Mouse (Mus musculus) left cerebral cortex, postnatal 10 days (tissue): Measurements from ENCODE around the gene Hk2. TPM values are rescaled to one million over a fixed set of nuclear protein-coding genes. Genes with fewer than 3 reads are reported as not detected.
"Not testable (repeated sequence)": the region's sequence is repeated elsewhere in the genome, so short reads cannot be mapped to it uniquely, and the experiment has no call there.

ENCODE experiments used
- DNase-seq, 2 experiments: peaks; one replicate each; pipeline ENCODE4 v3.0.0; 2021 to 2022; ENCODE audit warnings: low spot score in 2 of 2, mixed read lengths in 1 of 2; ENCODE audit errors: extremely low spot score in 1 of 2
- intact Hi-C: fragments of 180-260 bp; cut with DNase I; formaldehyde crosslinking; loops from one replicate; pipeline ENCODE4 v1.15.1; 2025
- total RNA-seq, 2 experiments: library from RNA; stranded (reverse); gene quantifications; 2 replicates each; pipeline ENCODE4 v1.2.3; 2021

Hk2 gene
- total RNA-seq, 2 experiments from 2014 or later: 3.6 to 4.5 TPM

DNA sequence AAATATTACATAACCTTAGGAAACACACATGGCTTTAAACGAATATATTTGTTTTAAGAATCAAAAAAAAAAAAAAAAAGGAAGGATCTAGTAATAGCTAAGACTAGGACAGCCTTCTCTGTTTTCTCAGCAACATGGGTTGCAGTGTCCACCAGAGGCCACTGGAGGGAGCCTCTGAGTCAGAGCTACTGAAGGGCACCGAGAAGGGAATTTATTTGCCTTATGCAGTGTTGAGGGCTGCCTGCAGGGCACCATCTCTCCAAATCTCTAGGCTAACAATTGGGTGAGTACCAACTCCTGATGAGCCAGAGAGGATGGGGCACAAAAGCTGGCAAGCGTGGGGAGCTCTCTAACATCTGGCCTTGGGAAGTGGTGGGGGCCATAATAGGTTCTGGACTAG is 60.0 kb downstream of the Hk2 start:
- DNase-seq: peak; percentile 54 to 72
- intact Hi-C loops: no loop called here

DNA sequence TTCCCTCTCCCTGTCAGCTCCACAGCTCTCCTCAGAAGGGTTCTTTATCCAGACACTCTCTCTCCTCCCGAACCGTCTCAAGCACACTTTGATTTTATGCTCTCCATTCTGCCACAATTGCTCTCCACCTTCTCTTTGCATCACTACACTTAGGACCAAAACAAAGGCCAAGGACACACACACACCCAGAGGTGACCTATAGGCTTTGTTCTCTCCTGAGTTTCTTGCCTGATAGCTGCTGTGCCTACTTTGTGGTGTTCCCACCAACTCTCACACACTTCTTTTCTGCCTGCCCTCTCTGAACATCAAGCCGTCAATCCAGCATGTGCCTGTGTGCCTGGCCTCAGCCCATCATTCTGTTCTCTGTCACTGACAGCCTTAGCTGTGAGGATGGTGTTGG is 66.5 kb downstream of the Hk2 start:
- intact Hi-C loops: loop anchor here (10.0 kb wide), 2 partner anchors 413 to 593 kb away; no protein-coding TSS in a partner anchor

DNA sequence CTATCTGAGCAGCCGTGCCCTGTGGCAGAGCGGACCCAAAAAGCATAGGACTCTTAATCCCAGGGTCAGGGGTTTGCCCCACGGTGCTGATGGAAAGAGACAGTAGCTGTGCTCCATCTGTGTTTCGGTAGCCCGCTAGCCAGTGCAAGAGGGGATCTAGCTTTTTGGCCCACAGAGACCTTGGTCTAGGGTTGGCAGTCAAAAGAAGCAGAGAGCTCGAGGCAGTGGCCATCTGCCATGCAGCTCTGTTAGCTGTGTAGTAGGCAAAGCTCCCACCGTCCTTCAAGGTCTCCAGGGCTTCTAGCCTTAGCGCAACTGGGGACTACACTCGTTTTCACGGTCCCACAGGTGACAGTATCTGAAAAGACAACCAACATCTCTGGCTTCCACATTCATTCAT is 67.0 kb downstream of the Hk2 start:
- intact Hi-C loops: loop anchor here (10.0 kb wide), 2 partner anchors 412 to 592 kb away; no protein-coding TSS in a partner anchor
- no peak for DNase-seq

More for the DNA sequence above, 66.5 kb downstream of the Hk2 start:
- DNase-seq: no peak

DNA sequence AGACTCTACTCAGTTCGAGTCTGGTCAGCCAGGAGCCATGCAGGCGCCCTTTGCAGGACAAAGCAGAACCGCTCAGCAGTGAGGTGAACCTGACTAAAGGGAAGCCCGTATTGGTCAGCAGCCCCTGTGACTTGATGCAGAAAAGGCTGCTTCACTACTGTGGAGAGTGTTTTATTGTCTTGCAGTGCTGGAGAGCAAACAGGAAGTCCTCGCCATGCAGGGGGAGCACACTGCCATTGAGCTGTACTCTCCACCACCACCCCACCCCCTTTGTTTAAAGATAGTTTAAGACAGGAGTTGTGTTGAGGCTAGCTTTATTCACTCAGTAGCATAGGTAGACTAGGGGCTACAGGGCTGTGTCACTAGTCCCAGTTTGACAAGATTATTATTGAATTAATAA is 69.0 kb downstream of the Hk2 start, which contains the start of gene Pole4:
Pole4 (minus strand) TSS at position 145 of the 400 bp plus-strand sequence.
- no peak for DNase-seq
- intact Hi-C loops: loop anchor here (10.0 kb wide), 2 partner anchors 410 to 590 kb away; no protein-coding TSS in a partner anchor

DNA sequence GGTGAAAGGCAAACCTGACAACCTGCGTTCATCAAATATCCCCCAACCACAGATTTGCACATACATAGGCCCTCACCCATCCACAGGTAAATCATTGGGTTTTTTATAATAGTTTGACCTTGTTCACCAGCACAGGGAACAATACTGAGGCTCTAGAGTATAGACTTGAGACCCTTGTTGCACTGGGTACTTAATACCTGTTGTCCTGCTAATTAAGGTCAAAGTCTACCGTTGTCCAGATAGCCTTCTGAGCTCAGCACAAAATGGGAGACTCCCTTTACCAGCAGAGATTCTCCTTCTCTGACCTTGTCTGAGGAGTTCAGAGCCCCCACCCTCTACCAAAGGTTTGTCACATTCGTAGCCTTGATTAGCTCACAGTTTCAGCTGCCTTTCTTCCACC is 70.5 kb downstream of the Hk2 start:
- DNase-seq: no peak
- intact Hi-C loops: loop anchor here (2.0 to 10.0 kb wide), 3 partner anchors 409 to 727 kb away; no protein-coding TSS in a partner anchor

DNA sequence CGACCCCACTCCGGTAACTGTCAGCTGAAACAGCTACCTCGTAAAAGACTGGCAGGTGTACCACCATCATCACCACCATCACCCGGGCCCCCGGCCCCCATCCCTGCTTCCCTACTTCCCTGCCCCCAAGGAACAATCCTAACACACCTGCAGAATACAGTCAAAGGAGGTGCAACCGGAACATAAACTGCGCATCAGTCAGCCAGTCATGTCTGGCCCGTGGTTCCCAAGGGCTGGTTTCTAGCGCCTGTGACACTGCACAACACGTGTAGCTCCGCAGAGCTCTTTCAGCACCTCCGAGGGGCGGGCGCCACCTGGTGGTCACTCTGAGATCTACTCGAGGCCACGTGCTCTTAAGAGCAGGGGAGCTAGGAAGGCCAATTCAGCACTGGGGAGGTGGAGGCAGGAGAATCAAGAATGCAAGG is 71.6 kb downstream of the Hk2 start:
- peak; percentile 73 to 90 for DNase-seq
- intact Hi-C loops: loop anchor here (2.0 to 10.0 kb wide), 3 partner anchors 408 to 726 kb away; no protein-coding TSS in a partner anchor

DNA sequence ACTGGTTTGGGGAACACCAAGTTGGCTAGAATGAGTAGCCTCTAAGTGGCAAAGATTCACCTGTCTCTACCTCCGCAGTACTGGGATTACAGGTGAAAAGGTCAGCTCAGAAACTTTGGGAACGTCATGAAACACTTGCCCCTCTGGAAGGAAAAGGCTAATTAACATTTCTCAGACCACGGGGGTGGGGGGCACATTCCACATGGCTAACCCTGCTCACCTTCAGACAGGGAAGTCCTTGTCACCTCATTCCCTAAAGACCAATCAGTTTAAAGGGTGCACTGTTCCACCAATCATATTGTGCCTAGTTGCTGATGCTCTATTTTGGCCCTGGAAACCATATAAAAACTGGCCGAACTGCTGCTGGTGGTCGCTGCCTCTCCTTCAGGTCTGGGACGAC is 73.0 kb downstream of the Hk2 start:
- DNase-seq: no peak
- intact Hi-C loops: loop anchor here (10.0 kb wide), 2 partner anchors 406 to 586 kb away; no protein-coding TSS in a partner anchor

DNA sequence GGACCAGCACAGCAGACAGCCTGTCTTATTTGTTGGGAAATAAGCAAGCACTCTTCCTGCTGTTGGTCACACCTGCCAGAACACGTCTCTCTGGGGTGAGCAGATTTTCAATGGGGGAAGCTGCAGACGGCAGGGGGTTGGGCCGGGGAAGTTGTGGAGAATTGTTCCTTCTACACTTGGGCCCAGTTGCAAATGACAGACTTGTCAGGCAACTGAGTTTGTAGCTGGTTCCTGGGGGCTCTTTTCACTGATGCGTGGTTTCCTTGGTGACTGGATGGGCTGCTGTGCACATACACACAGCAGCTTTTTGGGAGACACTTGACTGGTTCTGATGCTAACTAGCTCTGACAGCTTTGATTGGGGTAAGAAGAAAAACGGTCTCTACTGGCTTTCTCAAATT is 74.4 kb downstream of the Hk2 start:
- intact Hi-C loops: loop anchor here (10.0 kb wide), 2 partner anchors 405 to 585 kb away; no protein-coding TSS in a partner anchor
- no peak for DNase-seq

DNA sequence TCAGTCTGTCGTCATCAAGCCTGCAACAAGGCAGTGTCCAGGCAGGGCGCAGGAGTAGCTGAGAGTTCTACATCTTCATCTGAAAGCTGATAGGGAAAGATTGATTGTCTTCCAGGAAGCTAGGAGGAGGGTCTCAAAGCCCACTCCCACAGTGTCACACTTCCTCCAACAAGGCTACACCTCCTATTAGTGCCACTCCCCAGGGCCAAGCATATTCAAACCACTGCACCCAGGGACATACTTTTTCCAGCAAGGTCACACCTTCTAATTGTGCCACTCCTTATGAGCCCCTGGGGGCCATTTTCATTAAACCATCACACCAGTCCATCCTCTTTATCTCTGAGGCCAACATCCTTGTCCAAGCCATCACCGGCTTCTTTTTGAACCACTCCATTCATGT is 77.5 kb downstream of the Hk2 start:
- intact Hi-C loops: no loop called here
- DNase-seq: no peak

DNA sequence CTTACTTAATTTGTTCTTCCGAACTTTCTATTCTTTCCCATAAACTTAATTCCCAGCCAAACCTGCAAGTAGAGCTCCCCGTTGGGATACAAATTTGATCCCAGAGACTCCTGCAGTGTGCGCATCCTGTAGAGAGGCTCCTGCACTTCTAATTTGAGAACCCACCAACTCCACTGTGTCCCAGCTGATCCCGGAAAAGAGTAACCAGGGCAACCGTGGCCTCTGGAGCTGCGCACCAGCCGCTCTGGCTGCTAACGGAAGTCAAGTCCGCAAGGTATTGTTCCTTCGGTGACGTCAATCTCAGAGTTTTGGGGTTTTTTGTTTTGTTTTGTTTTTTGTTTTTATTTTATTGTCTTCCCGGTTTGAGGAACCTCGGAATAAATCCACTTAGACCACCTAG is 79.6 kb downstream of the Hk2 start:
- DNase-seq: peak in 1 of 2 experiments; percentile 54
- intact Hi-C loops: no loop called here

DNA sequence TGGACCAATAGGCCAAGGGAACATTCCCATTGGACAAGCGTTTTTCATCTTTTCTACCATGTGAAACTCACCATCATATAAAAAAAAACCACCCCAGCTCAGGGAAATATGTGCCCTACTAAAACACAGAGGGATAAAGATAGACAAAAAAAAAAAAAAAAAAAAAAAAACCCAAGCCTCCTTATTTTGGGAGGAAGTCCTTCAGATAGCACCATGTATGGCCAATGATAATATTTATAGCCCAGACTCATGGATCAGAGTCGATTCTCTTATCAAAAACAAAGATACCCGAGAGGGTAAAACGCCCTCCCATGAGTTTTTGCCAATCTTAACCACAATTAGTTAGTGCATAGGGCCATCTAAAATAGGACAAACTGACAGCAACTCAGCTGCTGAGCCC is 84.8 kb downstream of the Hk2 start:
- DNase-seq: no peak
- intact Hi-C loops: no loop called here

DNA sequence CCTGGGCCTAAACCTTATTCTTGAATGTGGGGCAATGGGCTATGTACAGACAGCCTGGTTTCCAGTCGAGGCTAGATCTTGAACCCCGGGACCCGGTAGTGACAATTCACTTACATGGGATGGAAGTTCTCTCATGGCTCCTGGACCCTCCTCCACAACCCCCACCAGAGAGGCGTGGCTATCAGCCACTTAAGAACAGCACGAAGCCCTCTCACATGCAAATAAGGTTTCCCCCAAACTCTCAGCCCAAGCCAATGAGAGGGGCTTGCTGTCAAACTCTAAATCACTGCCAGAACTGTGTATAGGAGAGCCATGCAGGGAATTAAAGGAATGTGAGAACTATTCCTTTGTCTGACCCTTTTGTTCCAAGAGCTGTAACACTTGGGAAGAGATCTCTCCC is 85.7 kb downstream of the Hk2 start:
- intact Hi-C loops, DNase-seq: not testable (repeated sequence)

DNA sequence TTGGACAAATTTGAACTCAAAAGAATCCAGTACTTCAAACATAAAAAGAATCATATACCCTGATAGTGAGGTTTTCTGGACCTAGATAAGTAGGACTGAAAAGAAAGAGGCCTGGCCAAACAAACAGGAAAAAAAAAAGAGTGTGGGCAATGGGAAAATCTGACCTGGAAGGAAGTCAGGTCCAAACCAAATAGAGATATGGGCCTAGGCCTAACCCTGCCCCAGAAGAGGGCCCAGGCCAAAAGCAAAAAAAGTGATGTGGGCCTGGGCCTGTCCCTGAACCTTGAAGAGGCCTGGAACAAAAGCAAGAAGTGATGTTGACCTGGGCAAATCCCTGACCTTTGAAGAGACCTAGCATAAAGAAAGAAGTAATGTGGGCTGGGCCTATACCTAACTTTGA is 90.1 kb downstream of the Hk2 start:
- DNase-seq: no peak
- intact Hi-C loops: no loop called here

DNA sequence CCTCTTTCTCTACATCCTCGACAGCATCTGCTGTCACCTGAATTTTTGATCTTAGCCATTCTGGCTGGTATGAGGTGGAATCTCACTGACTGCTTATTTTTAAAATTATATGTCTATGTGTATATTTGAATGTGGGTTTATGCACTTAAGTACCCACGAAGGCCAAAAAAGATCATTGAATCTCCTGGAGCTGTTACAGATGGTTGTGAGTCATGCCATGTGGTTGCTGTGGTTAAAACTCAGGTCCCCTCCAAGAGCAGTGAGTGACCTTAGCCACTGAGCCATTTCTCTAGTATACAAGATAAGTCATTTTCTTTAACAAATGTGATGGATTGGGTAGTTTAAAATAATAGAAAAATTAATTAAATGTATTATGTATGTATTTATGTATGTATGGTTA is 95.0 kb downstream of the Hk2 start:
- DNase-seq, intact Hi-C loops: not testable (repeated sequence)

DNA sequence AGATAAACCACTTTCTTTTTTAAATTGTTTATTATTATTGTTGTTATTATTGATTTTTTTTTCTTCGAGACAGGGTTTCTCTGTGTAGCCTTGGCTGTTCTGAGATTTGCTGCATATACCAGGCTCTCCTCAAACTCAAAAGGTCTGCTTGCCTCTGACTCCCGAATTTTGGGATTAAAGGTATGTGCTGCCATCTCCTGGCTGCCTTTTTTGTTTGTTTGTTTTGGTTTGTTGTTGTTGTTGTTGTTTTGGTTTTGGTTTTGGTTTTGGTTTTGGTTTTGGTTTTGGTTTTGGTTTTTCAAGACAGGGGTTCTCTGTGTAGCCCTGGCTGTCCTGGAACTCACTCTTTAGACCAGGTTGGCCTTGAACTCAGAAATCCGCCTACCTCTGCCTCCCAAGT is 96.6 kb downstream of the Hk2 start:
- intact Hi-C loops, DNase-seq: not testable (repeated sequence)

Other genes starting within 250 kb of the Hk2 start
- 10 to 100 TPM; 47.6 to 53.1 TPM for gene Pole4, start 69.1 kb downstream of the Hk2 start, total RNA-seq
- gene Sema4f, start 165.3 kb upstream of the Hk2 start, total RNA-seq: 10 to 100 TPM; 45.5 to 47.5 TPM
- not detected for gene M1ap, start 172.4 kb upstream of the Hk2 start, total RNA-seq